Mouse (Mus musculus) spleen, adult 2 months (tissue): ENCODE data around the gene Kif12.

Experiments used
- CTCF ChIP-seq: fragments of 200-500 bp; IDR thresholded peaks from 2 replicates; pipeline ENCODE4 v1.5.1; 2011; ENCODE audit warnings: mild to moderate bottlenecking, inconsistent platforms; ENCODE audit not compliant: insufficient read depth, insufficient read length, insufficient replicate concordance; ENCODE audit errors: extremely low read depth
- POLR2A ChIP-seq: fragments of 200-500 bp; IDR thresholded peaks from 2 replicates; pipeline ENCODE4 v1.6.1; 2011; ENCODE audit warnings: low read depth, low read length, inconsistent platforms

DNA sequence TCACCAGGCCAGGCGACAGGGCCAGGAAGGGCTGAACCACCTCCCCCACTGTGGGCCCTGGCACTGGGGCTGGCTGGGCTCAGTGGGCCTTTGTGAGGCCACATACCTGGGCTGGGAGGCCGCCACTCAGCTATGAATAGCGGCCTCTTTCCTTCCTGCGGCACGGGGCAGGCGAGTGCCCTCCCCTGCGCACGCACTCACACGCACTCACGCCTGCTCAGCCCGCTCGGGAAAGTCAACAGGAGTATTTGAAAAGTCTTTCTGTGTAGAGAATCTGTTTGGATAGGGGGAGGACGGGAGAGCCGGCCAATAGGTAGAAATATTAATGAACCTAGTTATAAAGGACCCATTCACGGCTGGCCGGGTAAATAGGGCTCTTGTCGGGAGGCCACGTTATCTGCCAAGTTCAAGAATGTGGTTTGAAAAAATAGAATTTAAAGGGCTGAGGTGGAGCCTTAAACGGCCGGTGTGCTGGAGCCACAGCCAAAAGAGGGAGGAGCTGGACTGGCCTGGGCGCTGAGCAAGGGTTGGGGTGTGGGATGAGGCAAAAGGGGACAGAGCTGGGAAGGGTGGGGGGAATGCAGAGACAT lies 14.4 kb upstream of the Kif12 start:
- no peak for TF ChIP-seq CTCF
- no peak for TF ChIP-seq POLR2A
